Mouse (Mus musculus) ovary, adult 2 months (tissue): ENCODE data around the gene Zfp954. TPM values are rescaled to one million over a fixed set of nuclear protein-coding genes. Genes with fewer than 3 reads are reported as not detected.

Experiments
- polyA plus RNA-seq: library from polyadenylated mRNA; depleted of rRNA; stranded (reverse); fragments of >200 nt; gene quantifications from 2 replicates; pipeline ENCODE4 v1.2.3, GENCODE M21; 2012; rRNA removed

The Zfp954 gene
- 6.0 and 8.3 TPM in 2 replicates for polyA plus RNA-seq

GRCm38 (mm10) chr7:7120921-7121601 lies at the start of gene Zfp954:
Gene Zfp954 (minus strand): TSS chr7:7121488.

GRCm38 (mm10) chr7:7136379-7136866 lies 15.1 kb upstream of the Zfp954 start, which contains the start of gene Zfp773:
Gene Zfp773 (minus strand): TSS chr7:7136755.

Other genes with a start within 250 kb of the Zfp954 start
- gene Aurkc, start 126.2 kb downstream of the Zfp954 start, polyA plus RNA-seq = 2.1 and 2.2 TPM in 2 replicates
- 0.05 and 0.16 TPM in 2 replicates for gene Zfp773, start 15.3 kb upstream of the Zfp954 start, polyA plus RNA-seq
- gene Zfp418, start 49.8 kb upstream of the Zfp954 start, polyA plus RNA-seq = 0.47 and 0.49 TPM in 2 replicates
- gene Zfp772, start 88.5 kb upstream of the Zfp954 start, polyA plus RNA-seq = 1.1 and 1.9 TPM in 2 replicates
- gene Vmn2r29, start 125.8 kb upstream of the Zfp954 start, polyA plus RNA-seq = 0.18 and 0.27 TPM in 2 replicates
- gene Gm45844, start 156.8 kb upstream of the Zfp954 start, polyA plus RNA-seq = 0.60 and 0.87 TPM in 2 replicates
- gene Clcn4, start 179.4 kb upstream of the Zfp954 start, polyA plus RNA-seq = 32.5 and 43.1 TPM in 2 replicates
- not detected in 2 replicates for gene Vmn2r30, start 216.1 kb upstream of the Zfp954 start, polyA plus RNA-seq